In genomic region chr6:13678349-13678748, GRCm38 (mm10) we compare ENCODE assay signal across 8 mouse cellular contexts. TPM values are rescaled to one million over a fixed set of nuclear protein-coding genes. Genes with fewer than 3 reads are reported as not detected.
DNase-seq lines count a peak whose midpoint lies in the region; ATAC-seq lines count a peak whose summit lies in the region.

No protein-coding gene starts in this region.

- H3K4me3 ChIP-seq in kidney, embryonic 16.5 days (ENCODE audit: low read length) = peak overlapping the region; percentile 89
- peak overlapping the region; percentile 84 for H3K4me3 ChIP-seq in embryonic facial prominence, embryonic 10.5 days
- H3K4me3 ChIP-seq in hindbrain, embryonic 15.5 days = peak overlapping the region; percentile 79
- H3K4me3 ChIP-seq in midbrain, embryonic 14.5 days (replicated peaks; ENCODE audit: low read depth, low read length) = peak overlapping the region; percentile 64

- 12% methylated on average over 5 of the region's 5 CpGs for WGBS in kidney, embryonic 16.5 days
- WGBS in embryonic facial prominence, embryonic 10.5 days = 17% methylated on average over 5 of the region's 5 CpGs
- WGBS in hindbrain, embryonic 15.5 days = 20% methylated on average over 5 of the region's 5 CpGs
- 18% methylated on average over 5 of the region's 5 CpGs for WGBS in midbrain, embryonic 14.5 days

- peak overlapping the region; percentile 96 for H3K27ac ChIP-seq in kidney, embryonic 16.5 days (ENCODE audit: low read length)
- peak overlapping the region; percentile 96 for H3K27ac ChIP-seq in embryonic facial prominence, embryonic 10.5 days (replicated peaks)
- H3K27ac ChIP-seq in hindbrain, embryonic 15.5 days (replicated peaks) = peak overlapping the region; percentile 94
- peak overlapping the region; percentile 53; the same call in 1 of the 2 replicates for H3K27ac ChIP-seq in midbrain, embryonic 14.5 days (replicated peaks; ENCODE audit: low read depth, low read length)

- H3K9me3 ChIP-seq in kidney, embryonic 16.5 days (ENCODE audit: low read length) = no peaks in the 10 kb centered on the region
- H3K9me3 ChIP-seq in embryonic facial prominence, embryonic 10.5 days = no peaks in the 10 kb centered on the region
- H3K9me3 ChIP-seq in hindbrain, embryonic 15.5 days = no peaks in the 10 kb centered on the region
- no peaks in the 10 kb centered on the region for H3K9me3 ChIP-seq in midbrain, embryonic 14.5 days (ENCODE audit: control insufficient read depth, low read length)

- no peak for ATAC-seq in kidney, embryonic 16.5 days (ENCODE audit: low FRiP score, low TSS enrichment)
- ATAC-seq in hindbrain, embryonic 15.5 days (ENCODE audit: low FRiP score, low read depth) = no peak
- ATAC-seq in midbrain, embryonic 14.5 days (ENCODE audit: low FRiP score, low TSS enrichment) = no peak

- H3K9ac ChIP-seq in kidney, embryonic 16.5 days (replicated peaks; ENCODE audit: low read length) = no peak overlapping the region; the same call in 1 of the 2 replicates
- H3K9ac ChIP-seq in hindbrain, embryonic 15.5 days = peak overlapping the region; percentile 48; the same call in 1 of the 2 replicates
- H3K9ac ChIP-seq in midbrain, embryonic 14.5 days (replicated peaks; ENCODE audit: low read length) = peak overlapping the region; percentile 14; the same call in 1 of the 2 replicates

- H3K36me3 ChIP-seq in kidney, embryonic 16.5 days (ENCODE audit: insufficient read depth, low read length) = no peaks in the 10 kb centered on the region
- no peaks in the 10 kb centered on the region for H3K36me3 ChIP-seq in embryonic facial prominence, embryonic 10.5 days (replicated peaks)
- H3K36me3 ChIP-seq in hindbrain, embryonic 15.5 days = no peaks in the 10 kb centered on the region
- no peaks in the 10 kb centered on the region for H3K36me3 ChIP-seq in midbrain, embryonic 14.5 days (ENCODE audit: control insufficient read depth, insufficient read depth, low read length)

- no peaks in the 10 kb centered on the region for H3K27me3 ChIP-seq in kidney, embryonic 16.5 days (ENCODE audit: insufficient read depth, low read length)
- no peaks in the 10 kb centered on the region for H3K27me3 ChIP-seq in embryonic facial prominence, embryonic 10.5 days (replicated peaks; ENCODE audit: low read depth, poor library complexity, severe bottlenecking)
- no peaks in the 10 kb centered on the region for H3K27me3 ChIP-seq in hindbrain, embryonic 15.5 days
- H3K27me3 ChIP-seq in midbrain, embryonic 14.5 days (ENCODE audit: control insufficient read depth, insufficient read depth, low read length) = no peaks in the 10 kb centered on the region

- H3K4me1 ChIP-seq in kidney, embryonic 16.5 days (ENCODE audit: insufficient read depth, low read length) = peaks cover 3% of the 10 kb centered on the region
- H3K4me1 ChIP-seq in embryonic facial prominence, embryonic 10.5 days = peaks cover 22% of the 10 kb centered on the region
- peaks cover 18% of the 10 kb centered on the region for H3K4me1 ChIP-seq in hindbrain, embryonic 15.5 days (replicated peaks)
- H3K4me1 ChIP-seq in midbrain, embryonic 14.5 days (ENCODE audit: control insufficient read depth, insufficient read depth, low read length) = peaks cover 20% of the 10 kb centered on the region

- peak overlapping the region; percentile 65 for H3K4me2 ChIP-seq in kidney, embryonic 16.5 days (replicated peaks; ENCODE audit: low read depth, low read length)
- peak overlapping the region; percentile 70 for H3K4me2 ChIP-seq in hindbrain, embryonic 15.5 days
- peak overlapping the region; percentile 67 for H3K4me2 ChIP-seq in midbrain, embryonic 14.5 days (ENCODE audit: low read length)

- DNase-seq in kidney, postnatal 36 days = no peak
- no peak for DNase-seq in embryonic facial prominence, embryonic 10.5 days (ENCODE audit: low spot score)
- no peak for DNase-seq in midbrain, embryonic 14.5 days
- no peak for DNase-seq in urinary bladder, postnatal 14 days (ENCODE audit: low spot score)
- DNase-seq in adrenal gland, adult (ENCODE audit: inconsistent age in 2 of 2, low spot score in 1 of 2) = no peak
- DNase-seq in thymus, postnatal 25 days = no peak

RNA-seq across cellular contexts. Expression of gene Bmt2, which starts 0.6 kb away (rescaled TPM):
- polyA plus RNA-seq in kidney, embryonic 16.5 days (2015; fragmentation: Nextera tagmentation; extraction: Ambion mirVana) = 14.6 and 18.9 TPM in 2 replicates
- 18.0 and 18.3 TPM in 2 replicates for polyA plus RNA-seq in embryonic facial prominence, embryonic 10.5 days (2016; fragmentation: Nextera tagmentation; extraction: Ambion mirVana)
- polyA plus RNA-seq in hindbrain, embryonic 15.5 days (2015; fragmentation: Nextera tagmentation; extraction: Ambion mirVana) = 19.2 and 19.8 TPM in 2 replicates
- 24.9 and 26.8 TPM in 2 replicates for polyA plus RNA-seq in midbrain, embryonic 14.5 days (2014; fragmentation: Nextera tagmentation; extraction: Ambion mirVana)
